Mouse (Mus musculus) myocyte (in vitro differentiated cells): ENCODE data around the gene Atxn2l. TPM values are rescaled to one million over a fixed set of nuclear protein-coding genes. Genes with fewer than 3 reads are reported as not detected.

ENCODE experiments used
- H3K27me3 ChIP-seq: one replicate; pipeline ENCODE4 v1.6.1; 2011; ENCODE audit not compliant: control insufficient read depth, insufficient read depth, insufficient read length
- H3K36me3 ChIP-seq: one replicate; pipeline ENCODE4 v1.6.1; 2011; ENCODE audit not compliant: control insufficient read depth, insufficient read depth
- H3K4me2 ChIP-seq: one replicate; pipeline ENCODE4 v1.6.1; 2011; ENCODE audit warnings: low read depth, control low read depth
- H3K4me3 ChIP-seq: one replicate; pipeline ENCODE4 v1.5.1; 2011; ENCODE audit warnings: mild to moderate bottlenecking, control low read depth, moderate library complexity
- H3K79me2 ChIP-seq: one replicate; pipeline ENCODE4 v1.6.1; 2011; ENCODE audit not compliant: control insufficient read depth, insufficient read depth
- H3ac ChIP-seq: one replicate; pipeline ENCODE4 v1.6.1; 2011; ENCODE audit not compliant: control insufficient read depth, insufficient read length
- CEBPB ChIP-seq: IDR thresholded peaks from 2 replicates; pipeline ENCODE4 v1.6.1; 2011; ENCODE audit warnings: mild to moderate bottlenecking, moderate library complexity; ENCODE audit not compliant: poor library complexity, insufficient read depth, severe bottlenecking
- E2F4 ChIP-seq: IDR thresholded peaks from one replicate; pipeline ENCODE4 v1.6.1; 2011; ENCODE audit warnings: mild to moderate bottlenecking, control low read depth, moderate library complexity; ENCODE audit not compliant: insufficient read depth
- MAX ChIP-seq: IDR thresholded peaks from one replicate; pipeline ENCODE4 v1.6.1; 2011; ENCODE audit warnings: low read depth, mild to moderate bottlenecking, control low read depth
- MYOD1 ChIP-seq, 3 experiments: IDR thresholded peaks; one replicate each; pipeline ENCODE4 v1.6.1; 2011; ENCODE audit warnings: control low read depth in 2 of 3, low read depth in 2 of 3, mild to moderate bottlenecking in 2 of 3, moderate library complexity in 1 of 3; ENCODE audit not compliant: insufficient read length in 2 of 3, control insufficient read depth in 1 of 3
- MYOG ChIP-seq, 3 experiments: IDR thresholded peaks; one replicate each; pipeline ENCODE4 v1.6.1; 2011; ENCODE audit warnings: control low read depth in 2 of 3, low read depth in 2 of 3, mild to moderate bottlenecking in 2 of 3; ENCODE audit not compliant: insufficient read length in 2 of 3, control insufficient read depth in 1 of 3, insufficient read depth in 1 of 3
- POLR2A ChIP-seq: IDR thresholded peaks from one replicate; pipeline ENCODE4 v1.6.1; 2011; ENCODE audit warnings: low read depth, mild to moderate bottlenecking, control low read depth, moderate library complexity; ENCODE audit not compliant: insufficient read length
- POLR2AphosphoS2 ChIP-seq: IDR thresholded peaks from one replicate; pipeline ENCODE4 v1.6.1; 2011; ENCODE audit warnings: low read depth, control low read depth; ENCODE audit not compliant: insufficient read length
- REST ChIP-seq: IDR thresholded peaks from one replicate; pipeline ENCODE4 v1.6.1; 2011; ENCODE audit warnings: mild to moderate bottlenecking, control low read depth, moderate library complexity; ENCODE audit not compliant: insufficient read depth, insufficient read length
- SRF ChIP-seq: IDR thresholded peaks from one replicate; pipeline ENCODE4 v1.6.1; 2011; ENCODE audit warnings: low read depth; ENCODE audit not compliant: control insufficient read depth, insufficient read length
- TCF12 ChIP-seq: IDR thresholded peaks from one replicate; pipeline ENCODE4 v1.6.1; 2011; ENCODE audit warnings: mild to moderate bottlenecking, control low read depth; ENCODE audit not compliant: poor library complexity, insufficient read depth, severe bottlenecking
- TCF3 ChIP-seq: IDR thresholded peaks from one replicate; pipeline ENCODE4 v1.6.1; 2011; ENCODE audit warnings: low read depth, control low read depth; ENCODE audit not compliant: insufficient read length
- USF1 ChIP-seq: IDR thresholded peaks from one replicate; pipeline ENCODE4 v1.6.1; 2011; ENCODE audit warnings: low read depth, mild to moderate bottlenecking, control low read depth, moderate library complexity
- polyA plus RNA-seq: library from polyadenylated mRNA; unstranded; fragments of >200 nt; fragmentation: generic; extraction: Trizol; gene quantifications from one replicate; pipeline ENCODE4 v1.2.1, GENCODE M21; 2012; ENCODE audit warnings: missing spikeins

The Atxn2l gene
- polyA plus RNA-seq, 1 experiment = 104 TPM

- Histone ChIP-seq H3K36me3 (no peaks in the 10 kb centered on the region), H3K79me2 (no peaks in the 10 kb centered on the region), H3K27me3 (no peaks in the 10 kb centered on the region), H3K4me2 (peak overlapping the region; percentile 76), H3K4me3 (no peak overlapping the region), H3ac (no peak overlapping the region)
- TF ChIP-seq TCF3 = no peak
- TF ChIP-seq TCF12 = no peak
- no peak for TF ChIP-seq CEBPB
- TF ChIP-seq POLR2A = no peak
- TF ChIP-seq USF1 = no peak
- no peak for TF ChIP-seq REST
- TF ChIP-seq E2F4 = no peak
- no peak for TF ChIP-seq SRF
- no peak for TF ChIP-seq POLR2AphosphoS2
- TF ChIP-seq MYOD1 (IDR thresholded peaks at IDR 0.05; ENCODE audit: control insufficient read depth in 1 of 3, insufficient read length in 2 of 3, low read depth in 2 of 3) = no peak
- TF ChIP-seq MAX = no peak
- no peak for TF ChIP-seq MYOG (IDR thresholded peaks at IDR 0.05; ENCODE audit: control insufficient read depth in 1 of 3, insufficient read depth in 1 of 3, insufficient read length in 2 of 3, low read depth in 2 of 3)
Measured at GRCm38 (mm10) chr7:126481699-126482098, 21.5 kb downstream of the Atxn2l start.

- peaks cover 13% of the 10 kb centered on the region for H3K36me3 ChIP-seq
- peak within 1 kb of the TSS; percentile 90 for H3K4me3 ChIP-seq
- no peaks in the 10 kb centered on the region for H3K27me3 ChIP-seq
- H3ac ChIP-seq = peak within 1 kb of the TSS; percentile 88
- peaks cover 32% of the 10 kb centered on the region for H3K79me2 ChIP-seq
- TF ChIP-seq MYOD1 (IDR thresholded peaks at IDR 0.05; ENCODE audit: control insufficient read depth in 1 of 3, insufficient read length in 2 of 3, low read depth in 2 of 3) (no peak), E2F4 (no peak), MYOG (IDR thresholded peaks at IDR 0.05; ENCODE audit: control insufficient read depth in 1 of 3, insufficient read depth in 1 of 3, insufficient read length in 2 of 3, low read depth in 2 of 3) (peak in 1 of 3 experiments; percentile 11), POLR2AphosphoS2 (peak; percentile 44), TCF3 (no peak), MAX (no peak), USF1 (no peak), TCF12 (no peak), POLR2A (peak; percentile 67)
- peak within 1 kb of the TSS; percentile 94 for H3K4me2 ChIP-seq
Measured at GRCm38 (mm10) chr7:126474993-126475581, 28.1 kb downstream of the Atxn2l start, which contains the start of gene Sh2b1. Gene Sh2b1, minus strand, starts transcription at chr7:126475424.

GRCm38 (mm10) chr7:126474486-126474955 lies 28.7 kb downstream of the Atxn2l start:
- Histone ChIP-seq H3K36me3 (peaks cover 15% of the 10 kb centered on the region), H3ac (peak overlapping the region; percentile 88), H3K4me2 (peak overlapping the region; percentile 75), H3K79me2 (peaks cover 32% of the 10 kb centered on the region), H3K27me3 (no peaks in the 10 kb centered on the region), H3K4me3 (peak overlapping the region; percentile 90)
- TF ChIP-seq MYOD1 (IDR thresholded peaks at IDR 0.05; ENCODE audit: control insufficient read depth in 1 of 3, insufficient read length in 2 of 3, low read depth in 2 of 3) (peak in 2 of 3 experiments; percentile 35 to 63), MAX (no peak), MYOG (IDR thresholded peaks at IDR 0.05; ENCODE audit: control insufficient read depth in 1 of 3, insufficient read depth in 1 of 3, insufficient read length in 2 of 3, low read depth in 2 of 3) (peak in 1 of 3 experiments; percentile 59), SRF (no peak), TCF12 (no peak), USF1 (no peak), REST (no peak), TCF3 (no peak), E2F4 (no peak), CEBPB (no peak), POLR2A (peak; percentile 56), POLR2AphosphoS2 (peak; percentile 48)

DNA sequence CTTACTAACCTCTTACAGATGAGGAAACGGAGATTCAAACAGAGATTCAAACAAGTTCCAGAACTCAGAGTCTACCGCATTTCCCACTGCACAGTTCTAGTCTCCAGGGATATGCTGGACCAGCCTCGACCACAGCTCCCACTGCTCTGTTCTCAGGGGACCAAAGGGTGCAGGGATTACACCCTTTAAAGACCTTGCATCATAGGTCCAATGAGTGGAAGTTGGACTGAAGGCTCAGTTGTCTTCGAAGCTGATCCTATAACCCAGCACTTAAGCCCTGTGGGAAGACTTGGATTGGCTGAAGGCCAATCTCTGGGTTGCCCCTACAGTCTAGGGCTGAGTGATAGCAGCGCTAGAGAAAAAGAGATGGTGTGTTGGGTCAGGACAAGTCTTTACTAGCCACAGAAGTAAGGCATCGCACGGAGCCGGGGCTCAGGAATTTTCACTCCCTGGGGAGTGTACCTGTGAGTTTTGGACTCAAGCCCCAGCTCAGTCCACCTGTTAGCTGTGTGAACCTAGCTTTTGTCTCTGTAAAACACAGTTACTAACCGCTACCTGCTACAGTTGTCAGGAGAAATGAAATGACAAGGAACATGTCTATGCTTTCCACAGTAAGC lies 29.7 kb downstream of the Atxn2l start:
- TF ChIP-seq E2F4 = no peak
- TF ChIP-seq MYOD1 (IDR thresholded peaks at IDR 0.05; ENCODE audit: control insufficient read depth in 1 of 3, insufficient read length in 2 of 3, low read depth in 2 of 3) = no peak
- H3K79me2 ChIP-seq = peaks cover 32% of the 10 kb centered on the region
- H3K4me3 ChIP-seq = peak overlapping the region; percentile 90
- H3ac ChIP-seq = peak overlapping the region; percentile 88
- H3K27me3 ChIP-seq = no peaks in the 10 kb centered on the region
- peaks cover 19% of the 10 kb centered on the region for H3K36me3 ChIP-seq
- peak overlapping the region; percentile 75 for H3K4me2 ChIP-seq
